Mouse (Mus musculus): Measurements from ENCODE around the gene Ltbp1. TPM values are rescaled to one million over a fixed set of nuclear protein-coding genes. Genes with fewer than 3 reads are reported as not detected.
A peak's percentile ranks its signal among the peaks of the same experiment; 100 is the strongest.

Ltbp1 gene
- total and polyA plus RNA-seq, 3 experiments, result 17.2 to 40.4 (median 39.9) TPM

GRCm38 (mm10) chr17:75005685-75006680, 615 bp downstream of the Ltbp1 start:
- peak; percentile 75 to 80 for DNase-seq
- TF ChIP-seq CTCF (IDR thresholded peaks at IDR 0.05), result peak; percentile 53
- no peak for TF ChIP-seq POLR2A (IDR thresholded peaks at IDR 0.05; ENCODE audit: insufficient read depth, low read depth, low read length)
- Histone ChIP-seq H3K79me2 (replicated peaks; ENCODE audit: control insufficient read depth, insufficient read depth, low read length) (no peaks in the 10 kb centered on the region), H3K4me1 (ENCODE audit: control insufficient read depth, insufficient read depth, low read length) (no peaks in the 10 kb centered on the region), H3K27ac (peak overlapping the region; percentile 90), H3K27me3 (ENCODE audit: control insufficient read depth, insufficient read depth, low read length) (no peaks in the 10 kb centered on the region), H3K4me3 (peak overlapping the region; percentile 93), H3K36me3 (ENCODE audit: control insufficient read depth, insufficient read depth, low read length) (no peaks in the 10 kb centered on the region), H3K9ac (ENCODE audit: low read depth, low read length) (peak overlapping the region; percentile 95)
- intact Hi-C loops (cut with DNase I), result loop anchor here (1.0 kb wide), 2 partner anchors 68 to 195 kb away; no protein-coding TSS in a partner anchor
- 1% methylated on average over 93 of the region's 94 CpGs for WGBS

GRCm38 (mm10) chr17:75010955-75011354, 5.6 kb downstream of the Ltbp1 start:
- intact Hi-C loops (cut with DNase I), result no loop called here
- Histone ChIP-seq H3K4me1 (ENCODE audit: control insufficient read depth, insufficient read depth, low read length) (peaks cover 3% of the 10 kb centered on the region; the same call in 1 of the 2 replicates), H3K27me3 (ENCODE audit: control insufficient read depth, insufficient read depth, low read length) (no peaks in the 10 kb centered on the region), H3K27ac (no peak overlapping the region), H3K79me2 (replicated peaks; ENCODE audit: control insufficient read depth, insufficient read depth, low read length) (no peaks in the 10 kb centered on the region), H3K36me3 (ENCODE audit: control insufficient read depth, insufficient read depth, low read length) (peaks cover 2% of the 10 kb centered on the region; the same call in 1 of the 2 replicates), H3K4me3 (no peak overlapping the region), H3K9ac (ENCODE audit: low read depth, low read length) (no peak overlapping the region)
- TF ChIP-seq CTCF (IDR thresholded peaks at IDR 0.05), result no peak
- TF ChIP-seq POLR2A (IDR thresholded peaks at IDR 0.05; ENCODE audit: insufficient read depth, low read depth, low read length), result no peak
- no peak for TF ChIP-seq EP300 (IDR thresholded peaks at IDR 0.05; ENCODE audit: insufficient read depth, low read depth, low read length)
- no peak for DNase-seq
- 67% methylated on average over 6 of the region's 6 CpGs for WGBS

GRCm38 (mm10) chr17:75013211-75013610, 7.8 kb downstream of the Ltbp1 start:
- H3K36me3 ChIP-seq (ENCODE audit: control insufficient read depth, insufficient read depth, low read length), result peaks cover 2% of the 10 kb centered on the region; the same call in 1 of the 2 replicates
- DNase-seq, result no peak
- no peaks in the 10 kb centered on the region for H3K27me3 ChIP-seq (ENCODE audit: control insufficient read depth, insufficient read depth, low read length)
- intact Hi-C loops (cut with DNase I), result no loop called here
- 83% methylated on average over 4 of the region's 4 CpGs for WGBS
- H3K4me1 ChIP-seq (ENCODE audit: control insufficient read depth, insufficient read depth, low read length), result peaks cover 3% of the 10 kb centered on the region; the same call in 1 of the 2 replicates
- TF ChIP-seq EP300 (IDR thresholded peaks at IDR 0.05; ENCODE audit: insufficient read depth, low read depth, low read length), result no peak
- no peak for TF ChIP-seq CTCF (IDR thresholded peaks at IDR 0.05)
- no peak for TF ChIP-seq POLR2A (IDR thresholded peaks at IDR 0.05; ENCODE audit: insufficient read depth, low read depth, low read length)
- H3K4me3 ChIP-seq, result no peak overlapping the region
- H3K79me2 ChIP-seq (replicated peaks; ENCODE audit: control insufficient read depth, insufficient read depth, low read length), result no peaks in the 10 kb centered on the region
- no peak overlapping the region for H3K27ac ChIP-seq
- no peak overlapping the region for H3K9ac ChIP-seq (ENCODE audit: low read depth, low read length)

DNA sequence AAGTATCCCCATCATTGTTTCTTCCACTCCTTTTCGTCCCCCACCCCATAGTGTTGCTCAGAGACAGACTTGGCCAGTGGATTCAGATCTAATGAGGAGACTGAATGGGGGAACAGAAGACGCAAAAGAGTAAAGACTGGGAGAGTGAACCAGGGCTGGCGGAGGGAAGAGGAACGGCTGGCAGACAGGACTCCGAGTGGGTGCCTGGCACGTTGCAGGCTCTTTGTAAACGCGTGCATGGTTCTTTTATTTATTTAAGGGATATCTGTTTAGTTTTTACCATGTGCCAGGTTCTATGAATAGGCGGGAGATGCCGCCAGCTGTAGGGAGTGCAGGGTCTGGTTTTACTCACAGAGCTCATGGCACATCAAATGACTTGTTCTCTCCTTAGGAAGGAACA, 8.5 kb downstream of the Ltbp1 start:
- H3K79me2 ChIP-seq (replicated peaks; ENCODE audit: control insufficient read depth, insufficient read depth, low read length), result no peaks in the 10 kb centered on the region
- WGBS, result 46% methylated on average over 10 of the region's 10 CpGs
- H3K36me3 ChIP-seq (ENCODE audit: control insufficient read depth, insufficient read depth, low read length), result peaks cover 2% of the 10 kb centered on the region; the same call in 1 of the 2 replicates
- H3K27ac ChIP-seq, result 0 out of 2 replicates have a peak overlapping the region, but pooled peaks have one; percentile 15
- peaks cover 3% of the 10 kb centered on the region; the same call in 1 of the 2 replicates for H3K4me1 ChIP-seq (ENCODE audit: control insufficient read depth, insufficient read depth, low read length)
- no peak for TF ChIP-seq POLR2A (IDR thresholded peaks at IDR 0.05; ENCODE audit: insufficient read depth, low read depth, low read length)
- TF ChIP-seq EP300 (IDR thresholded peaks at IDR 0.05; ENCODE audit: insufficient read depth, low read depth, low read length), result no peak
- no peak for TF ChIP-seq CTCF (IDR thresholded peaks at IDR 0.05)
- no peak overlapping the region for H3K9ac ChIP-seq (ENCODE audit: low read depth, low read length)
- no peaks in the 10 kb centered on the region for H3K27me3 ChIP-seq (ENCODE audit: control insufficient read depth, insufficient read depth, low read length)
- peak in 1 of 2 experiments; percentile 50 for DNase-seq
- no peak overlapping the region for H3K4me3 ChIP-seq
- intact Hi-C loops (cut with DNase I), result no loop called here

DNA sequence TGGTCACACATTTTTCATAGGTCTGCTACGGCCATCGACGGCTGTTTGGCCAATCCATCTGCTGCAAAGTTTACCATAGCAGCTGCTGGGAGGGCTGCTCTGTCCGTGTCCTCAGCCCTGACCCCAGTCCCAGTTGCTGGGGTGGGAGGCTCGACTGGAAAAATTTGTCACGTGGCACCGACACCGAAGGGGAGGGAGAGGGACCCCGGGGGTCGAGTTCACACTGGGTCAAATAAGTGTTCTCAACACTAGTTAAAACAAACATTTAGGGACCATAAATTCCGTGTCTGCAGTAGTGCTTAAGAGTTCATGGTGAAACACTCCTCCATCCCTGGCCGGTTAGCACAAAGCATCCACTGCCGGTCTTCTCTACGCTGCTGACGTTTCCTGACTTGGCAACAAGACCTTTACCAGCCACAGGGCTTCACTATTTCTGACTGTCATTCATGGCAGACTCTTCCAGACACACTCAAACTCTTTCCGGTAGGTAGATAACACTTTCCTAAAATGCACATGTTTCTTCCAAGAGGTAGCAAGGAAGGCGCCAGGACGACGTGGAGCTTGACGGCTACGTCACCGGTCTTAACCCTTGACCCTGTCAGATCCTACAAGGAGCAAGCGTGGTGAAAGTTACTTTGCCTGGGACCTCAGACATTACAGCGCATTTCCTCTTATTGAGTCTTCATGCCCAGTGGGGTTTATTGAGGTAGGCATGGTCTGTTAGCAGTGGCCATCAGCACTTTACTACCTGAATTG, 9.4 kb downstream of the Ltbp1 start:
- peaks cover 3% of the 10 kb centered on the region; the same call in 1 of the 2 replicates for H3K4me1 ChIP-seq (ENCODE audit: control insufficient read depth, insufficient read depth, low read length)
- no peaks in the 10 kb centered on the region for H3K27me3 ChIP-seq (ENCODE audit: control insufficient read depth, insufficient read depth, low read length)
- no peak for TF ChIP-seq CTCF (IDR thresholded peaks at IDR 0.05)
- no peak for TF ChIP-seq POLR2A (IDR thresholded peaks at IDR 0.05; ENCODE audit: insufficient read depth, low read depth, low read length)
- no peak for TF ChIP-seq EP300 (IDR thresholded peaks at IDR 0.05; ENCODE audit: insufficient read depth, low read depth, low read length)
- intact Hi-C loops (cut with DNase I), result no loop called here
- H3K27ac ChIP-seq, result no peak overlapping the region; the same call in 1 of the 2 replicates
- WGBS, result 66% methylated on average over 24 of the region's 24 CpGs
- H3K79me2 ChIP-seq (replicated peaks; ENCODE audit: control insufficient read depth, insufficient read depth, low read length), result no peaks in the 10 kb centered on the region
- H3K4me3 ChIP-seq, result no peak overlapping the region
- H3K36me3 ChIP-seq (ENCODE audit: control insufficient read depth, insufficient read depth, low read length), result peaks cover 2% of the 10 kb centered on the region; the same call in 1 of the 2 replicates
- no peak for DNase-seq
- no peak overlapping the region for H3K9ac ChIP-seq (ENCODE audit: low read depth, low read length)
